Mouse (Mus musculus): ENCODE results near the gene Tpi1.
A peak's percentile ranks its signal among the peaks of the same experiment; 100 is the strongest.
"Not testable (repeated sequence)": the region's sequence is repeated elsewhere in the genome, so short reads cannot be mapped to it uniquely, and the experiment has no call there.

Tpi1 gene

GRCm38 (mm10) chr6:124829799-124830700 is 16.0 kb upstream of the Tpi1 start:
- DNase-seq = peak; percentile 88

- peak; percentile 94 for DNase-seq
Observed at GRCm38 (mm10) chr6:124828868-124829798, 15.0 kb upstream of the Tpi1 start, which contains the start of the genes Usp5 and Cdca3. TSS of gene Usp5 (minus strand) at chr6:124829484. TSS of gene Cdca3 (plus strand) at chr6:124829547.

GRCm38 (mm10) chr6:124828101-124828592 is 14.1 kb upstream of the Tpi1 start:
- DNase-seq = no peak

- no peak for DNase-seq
Observed at GRCm38 (mm10) chr6:124822049-124822448, 8.0 kb upstream of the Tpi1 start.

- no peak for DNase-seq
Observed at GRCm38 (mm10) chr6:124820891-124821290, 6.8 kb upstream of the Tpi1 start.

GRCm38 (mm10) chr6:124817971-124818370 is 3.9 kb upstream of the Tpi1 start:
- no peak for DNase-seq

GRCm38 (mm10) chr6:124817563-124817962 is 3.5 kb upstream of the Tpi1 start:
- DNase-seq = no peak

GRCm38 (mm10) chr6:124817125-124817524 is 3.0 kb upstream of the Tpi1 start:
- DNase-seq = no peak

GRCm38 (mm10) chr6:124816611-124817010 is 2.5 kb upstream of the Tpi1 start:
- DNase-seq = no peak

GRCm38 (mm10) chr6:124814858-124815774 is 1.0 kb upstream of the Tpi1 start:
- no peak for DNase-seq

- DNase-seq = no peak
Observed at GRCm38 (mm10) chr6:124814448-124814847, 352 bp upstream of the Tpi1 start.

- peak; percentile 68 for DNase-seq
Observed at GRCm38 (mm10) chr6:124813496-124813895, 600 bp downstream of the Tpi1 start.

GRCm38 (mm10) chr6:124812848-124813247 is 1.2 kb downstream of the Tpi1 start:
- no peak for DNase-seq

GRCm38 (mm10) chr6:124811701-124812560 is 2.2 kb downstream of the Tpi1 start:
- DNase-seq = no peak

- no peak for DNase-seq
Observed at GRCm38 (mm10) chr6:124811403-124811665, 2.8 kb downstream of the Tpi1 start.

- DNase-seq = not testable (repeated sequence)
Observed at GRCm38 (mm10) chr6:124810566-124811402, 3.3 kb downstream of the Tpi1 start.

- DNase-seq = no peak
Observed at GRCm38 (mm10) chr6:124809775-124810538, 4.1 kb downstream of the Tpi1 start.

- DNase-seq = peak; percentile 69
Observed at GRCm38 (mm10) chr6:124809052-124809774, 4.9 kb downstream of the Tpi1 start.
